Mouse (Mus musculus): ENCODE results near the gene Fads2. TPM values are rescaled to one million over a fixed set of nuclear protein-coding genes. Genes with fewer than 3 reads are reported as not detected.

Fads2 gene
- polyA plus RNA-seq, 1 experiment from 2014 or later: 54.3 TPM

DNA sequence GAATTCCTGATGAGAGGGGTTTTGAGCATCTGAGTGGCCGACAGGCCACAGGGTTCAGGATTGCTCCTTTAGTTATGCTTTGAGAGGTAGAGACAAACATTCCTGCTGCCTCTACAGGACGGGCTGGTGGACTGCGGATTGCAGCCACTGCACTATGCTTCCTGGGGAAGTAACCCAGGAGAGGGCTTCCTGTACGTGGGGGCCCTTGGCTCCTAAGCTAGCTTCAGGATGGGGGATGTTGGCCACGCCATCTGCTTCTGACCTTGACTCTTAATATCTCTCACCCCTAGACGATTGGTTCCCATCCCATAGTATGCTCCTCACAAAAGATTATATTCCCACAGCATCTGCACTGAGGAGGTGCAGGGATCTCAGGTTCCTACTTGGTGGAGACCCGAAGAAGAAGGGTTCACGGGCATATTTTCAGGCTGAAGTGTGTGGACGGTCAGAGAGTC, 78.2 kb downstream of the Fads2 start:
- no peak; the same call in 1 of the 2 replicates for ATAC-seq (replicated peaks; ENCODE audit: low FRiP score)
- Histone ChIP-seq H3K27ac (ENCODE audit: low read depth, low read length) (peak overlapping the region; percentile 67), H3K4me1 (replicated peaks; ENCODE audit: control insufficient read depth, insufficient read depth, low read length) (peaks cover 72% of the 10 kb centered on the region), H3K9ac (ENCODE audit: low read depth, low read length) (no peak overlapping the region), H3K27me3 (replicated peaks; ENCODE audit: control insufficient read depth, insufficient read depth, low read length) (no peaks in the 10 kb centered on the region), H3K4me2 (peak overlapping the region; percentile 21), H3K36me3 (ENCODE audit: control insufficient read depth, insufficient read depth, low read length) (peaks cover 13% of the 10 kb centered on the region), H3K9me3 (ENCODE audit: control insufficient read depth, low read length) (no peaks in the 10 kb centered on the region), H3K4me3 (ENCODE audit: low read depth, low read length) (no peak overlapping the region)
- no peak for DNase-seq (ENCODE audit: low spot score)
- 50% methylated on average over 9 of the region's 9 CpGs for WGBS

DNA sequence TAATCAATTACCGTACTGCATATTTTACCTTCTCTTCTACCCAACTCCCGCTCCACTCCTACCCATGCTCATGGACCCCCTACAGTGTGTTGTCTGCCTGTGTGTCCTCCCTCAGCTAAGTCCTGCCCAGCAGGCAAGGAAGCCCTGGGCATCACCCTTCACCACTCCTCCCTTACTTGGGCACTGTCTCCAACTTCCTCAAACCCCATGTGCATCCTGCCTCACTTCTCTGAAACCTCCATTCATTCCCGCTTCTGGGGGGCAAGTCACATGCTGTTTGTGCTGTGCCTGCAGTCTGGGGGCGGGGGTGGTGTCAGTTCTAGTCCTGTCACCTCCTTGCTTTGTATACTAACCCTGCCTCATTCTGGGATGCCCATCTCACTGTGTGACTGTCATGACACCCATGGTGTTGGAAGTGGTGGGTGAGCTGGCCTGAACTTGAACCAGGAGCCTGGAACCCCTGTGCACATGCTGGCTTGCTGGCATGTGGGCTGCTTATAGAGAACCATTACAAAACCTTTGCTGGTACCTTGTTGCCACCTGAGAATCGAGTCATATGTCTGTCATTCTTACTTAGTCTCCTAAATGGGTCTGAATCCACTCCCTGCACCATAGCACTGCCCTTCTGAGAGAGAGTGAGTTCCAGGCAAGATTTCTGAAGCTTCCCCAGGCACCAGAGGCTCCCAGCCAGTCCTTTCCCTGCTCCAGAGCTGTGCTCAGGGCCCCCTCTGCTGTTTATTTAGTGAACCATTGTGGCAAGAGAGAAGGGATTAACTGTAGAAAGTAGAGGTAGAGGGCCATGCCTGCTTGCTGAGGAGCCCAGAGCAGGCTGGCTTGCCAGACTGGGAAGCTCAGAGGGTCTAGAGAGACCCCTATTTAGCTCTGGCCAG, 78.9 kb downstream of the Fads2 start:
- no peak overlapping the region for H3K9ac ChIP-seq (ENCODE audit: low read depth, low read length)
- ATAC-seq (replicated peaks; ENCODE audit: low FRiP score): no peak

DNA sequence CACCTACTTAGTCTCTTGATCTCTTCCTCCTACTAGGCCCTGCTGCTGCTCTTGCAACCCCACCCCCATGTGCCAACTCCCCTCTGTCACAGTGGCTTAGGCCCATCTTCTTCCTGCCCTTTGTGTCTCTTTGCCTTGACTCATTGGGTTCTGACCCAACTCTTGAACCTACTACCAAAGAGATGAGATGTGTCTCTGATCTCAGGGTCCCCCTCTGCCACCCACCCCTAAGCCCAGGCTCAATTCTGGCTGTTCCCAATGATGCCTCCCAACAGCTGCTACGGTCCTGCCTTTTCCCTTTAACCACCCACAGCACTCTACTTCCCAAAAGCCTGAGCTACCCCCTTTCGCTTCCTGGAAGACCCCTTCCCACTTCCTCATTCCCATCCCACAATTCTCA, 79.6 kb downstream of the Fads2 start:
- H3K4me2 ChIP-seq: no peak overlapping the region
- H3K9me3 ChIP-seq (ENCODE audit: control insufficient read depth, low read length): no peaks in the 10 kb centered on the region
- peaks cover 83% of the 10 kb centered on the region for H3K4me1 ChIP-seq (replicated peaks; ENCODE audit: control insufficient read depth, insufficient read depth, low read length)
- DNase-seq (ENCODE audit: low spot score) (no peak), ATAC-seq (replicated peaks; ENCODE audit: low FRiP score) (no peak)
- H3K9ac ChIP-seq (ENCODE audit: low read depth, low read length): no peak overlapping the region
- H3K4me3 ChIP-seq (ENCODE audit: low read depth, low read length): no peak overlapping the region
- no peaks in the 10 kb centered on the region for H3K27me3 ChIP-seq (replicated peaks; ENCODE audit: control insufficient read depth, insufficient read depth, low read length)
- 83% methylated on average over 2 of the region's 2 CpGs for WGBS
- no peak overlapping the region for H3K27ac ChIP-seq (ENCODE audit: low read depth, low read length)
- no peaks in the 10 kb centered on the region; the same call in 1 of the 2 replicates for H3K36me3 ChIP-seq (ENCODE audit: control insufficient read depth, insufficient read depth, low read length)

More for the DNA sequence above, 78.9 kb downstream of the Fads2 start:
- H3K27ac ChIP-seq (ENCODE audit: low read depth, low read length): peak overlapping the region; percentile 67
- no peak for DNase-seq (ENCODE audit: low spot score)
- H3K4me2 ChIP-seq: peak overlapping the region; percentile 21
- no peaks in the 10 kb centered on the region for H3K9me3 ChIP-seq (ENCODE audit: control insufficient read depth, low read length)
- peaks cover 76% of the 10 kb centered on the region for H3K4me1 ChIP-seq (replicated peaks; ENCODE audit: control insufficient read depth, insufficient read depth, low read length)
- peaks cover 7% of the 10 kb centered on the region for H3K36me3 ChIP-seq (ENCODE audit: control insufficient read depth, insufficient read depth, low read length)
- no peak overlapping the region for H3K4me3 ChIP-seq (ENCODE audit: low read depth, low read length)
- no peaks in the 10 kb centered on the region for H3K27me3 ChIP-seq (replicated peaks; ENCODE audit: control insufficient read depth, insufficient read depth, low read length)
- WGBS: 63% methylated on average over 5 of the region's 5 CpGs

DNA sequence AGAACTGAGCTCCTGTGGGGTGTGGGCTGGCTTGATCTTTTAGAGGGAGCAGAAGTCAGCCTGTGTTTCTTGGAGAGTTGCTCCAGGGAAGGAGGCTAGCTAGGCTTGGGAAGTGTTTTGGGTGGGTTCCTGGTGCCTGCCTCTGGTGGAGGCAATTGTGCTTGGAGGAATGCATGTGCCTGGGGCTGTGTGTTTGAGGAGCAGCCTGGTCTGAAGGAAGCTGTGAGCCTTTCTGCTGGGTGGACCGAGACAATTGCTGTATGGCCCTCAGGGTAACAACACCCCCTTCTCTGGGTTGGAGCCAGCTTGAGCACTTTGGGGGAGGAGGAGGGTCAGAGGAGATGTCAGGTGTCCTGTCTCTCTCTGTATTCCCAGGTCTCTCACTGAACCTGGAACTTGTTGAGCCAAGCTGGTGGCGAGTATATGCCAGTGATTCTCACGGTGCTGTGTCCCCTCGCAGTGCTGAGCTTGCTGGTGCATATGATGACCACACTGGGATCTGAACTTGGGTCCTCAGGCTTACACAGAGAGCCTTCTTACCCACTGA, 82.3 kb downstream of the Fads2 start:
- Histone ChIP-seq H3K36me3 (ENCODE audit: control insufficient read depth, insufficient read depth, low read length) (no peaks in the 10 kb centered on the region), H3K4me2 (peak overlapping the region; percentile 100), H3K27ac (ENCODE audit: low read depth, low read length) (no peak overlapping the region), H3K4me3 (ENCODE audit: low read depth, low read length) (peak overlapping the region; percentile 69), H3K9me3 (ENCODE audit: control insufficient read depth, low read length) (no peaks in the 10 kb centered on the region), H3K4me1 (replicated peaks; ENCODE audit: control insufficient read depth, insufficient read depth, low read length) (peaks cover 82% of the 10 kb centered on the region), H3K27me3 (replicated peaks; ENCODE audit: control insufficient read depth, insufficient read depth, low read length) (no peaks in the 10 kb centered on the region), H3K9ac (ENCODE audit: low read depth, low read length) (peak overlapping the region; percentile 74)
- no peak for ATAC-seq (replicated peaks; ENCODE audit: low FRiP score)
- 78% methylated on average over 4 of the region's 4 CpGs for WGBS
- DNase-seq (ENCODE audit: low spot score): no peak

DNA sequence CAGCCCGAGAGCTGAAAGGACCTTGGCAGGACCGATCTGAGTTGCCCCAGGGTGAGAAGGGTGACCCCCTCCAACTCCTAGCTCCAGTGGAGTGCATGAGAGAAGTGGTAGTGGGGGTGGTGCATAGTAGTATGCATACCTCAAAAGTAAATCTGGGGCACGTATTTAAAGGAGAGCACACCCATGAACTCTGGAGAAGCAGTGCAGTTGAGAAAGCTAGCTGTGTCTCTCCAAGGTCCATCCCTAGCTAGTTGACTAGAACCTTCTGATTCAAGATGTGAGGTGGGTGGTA, 83.1 kb downstream of the Fads2 start:
- H3K9ac ChIP-seq (ENCODE audit: low read depth, low read length): peak overlapping the region; percentile 74
- DNase-seq (ENCODE audit: low spot score) (no peak), ATAC-seq (replicated peaks; ENCODE audit: low FRiP score) (no peak)
- H3K27ac ChIP-seq (ENCODE audit: low read depth, low read length): peak overlapping the region; percentile 75
- peaks cover 82% of the 10 kb centered on the region for H3K4me1 ChIP-seq (replicated peaks; ENCODE audit: control insufficient read depth, insufficient read depth, low read length)
- no peaks in the 10 kb centered on the region for H3K27me3 ChIP-seq (replicated peaks; ENCODE audit: control insufficient read depth, insufficient read depth, low read length)
- peak overlapping the region; percentile 69 for H3K4me3 ChIP-seq (ENCODE audit: low read depth, low read length)
- no peaks in the 10 kb centered on the region for H3K9me3 ChIP-seq (ENCODE audit: control insufficient read depth, low read length)
- no peaks in the 10 kb centered on the region for H3K36me3 ChIP-seq (ENCODE audit: control insufficient read depth, insufficient read depth, low read length)
- WGBS: 0% methylated on average over 3 of the region's 3 CpGs
- H3K4me2 ChIP-seq: peak overlapping the region; percentile 100

DNA sequence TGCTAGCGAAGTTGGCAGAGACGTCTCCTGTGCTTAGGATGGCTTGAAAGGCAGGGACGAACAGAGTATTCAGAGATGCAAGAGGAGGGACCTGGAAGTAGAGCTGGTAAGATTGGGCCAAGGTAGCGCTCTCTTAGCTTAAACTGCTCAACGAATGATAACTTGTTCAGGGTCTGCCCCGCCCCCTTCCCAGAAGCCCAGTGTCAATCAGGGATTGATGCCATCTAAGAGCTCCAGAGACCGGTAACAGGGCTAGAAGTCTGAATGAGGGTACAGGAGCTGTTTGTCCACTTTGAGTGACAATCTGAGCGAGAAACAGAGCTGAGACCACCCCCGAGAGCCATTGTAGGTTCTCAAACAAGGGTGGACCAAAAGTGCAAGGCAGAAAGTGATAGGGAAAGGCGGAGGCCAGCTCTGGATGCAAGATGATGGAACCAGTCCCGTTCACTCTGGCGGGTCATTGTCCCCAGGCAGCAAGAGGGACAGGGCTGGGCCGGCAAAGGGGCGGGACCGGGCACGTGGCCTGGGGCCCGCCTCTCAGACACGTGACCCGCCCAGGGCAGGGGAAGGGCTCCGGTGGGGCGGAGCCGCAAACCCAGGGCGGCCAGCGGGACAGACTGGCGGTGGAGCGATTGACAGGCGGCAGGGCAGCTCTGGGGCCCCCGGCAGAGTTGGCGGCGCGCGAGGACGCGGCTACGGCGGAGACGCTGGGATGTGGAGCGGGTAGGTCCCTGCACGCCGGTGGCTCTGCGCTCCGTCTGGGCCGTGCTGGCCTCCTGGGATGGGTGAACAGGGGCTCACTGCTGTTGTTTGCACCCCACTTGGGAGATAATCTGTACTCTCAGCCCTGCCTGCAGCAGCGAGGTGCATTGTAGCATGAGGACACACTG, 83.7 kb downstream of the Fads2 start:
- Histone ChIP-seq H3K9ac (ENCODE audit: low read depth, low read length) (peak overlapping the region; percentile 74), H3K4me2 (peak overlapping the region; percentile 100), H3K4me3 (ENCODE audit: low read depth, low read length) (peak overlapping the region; percentile 69), H3K9me3 (ENCODE audit: control insufficient read depth, low read length) (no peaks in the 10 kb centered on the region), H3K4me1 (replicated peaks; ENCODE audit: control insufficient read depth, insufficient read depth, low read length) (peaks cover 82% of the 10 kb centered on the region), H3K27ac (ENCODE audit: low read depth, low read length) (peak overlapping the region; percentile 95), H3K27me3 (replicated peaks; ENCODE audit: control insufficient read depth, insufficient read depth, low read length) (no peaks in the 10 kb centered on the region), H3K36me3 (ENCODE audit: control insufficient read depth, insufficient read depth, low read length) (no peaks in the 10 kb centered on the region)
- DNase-seq (ENCODE audit: low spot score): peak; percentile 93
- 6% methylated on average over 44 of the region's 44 CpGs for WGBS
- peak; percentile 86 for ATAC-seq (replicated peaks; ENCODE audit: low FRiP score)

DNA sequence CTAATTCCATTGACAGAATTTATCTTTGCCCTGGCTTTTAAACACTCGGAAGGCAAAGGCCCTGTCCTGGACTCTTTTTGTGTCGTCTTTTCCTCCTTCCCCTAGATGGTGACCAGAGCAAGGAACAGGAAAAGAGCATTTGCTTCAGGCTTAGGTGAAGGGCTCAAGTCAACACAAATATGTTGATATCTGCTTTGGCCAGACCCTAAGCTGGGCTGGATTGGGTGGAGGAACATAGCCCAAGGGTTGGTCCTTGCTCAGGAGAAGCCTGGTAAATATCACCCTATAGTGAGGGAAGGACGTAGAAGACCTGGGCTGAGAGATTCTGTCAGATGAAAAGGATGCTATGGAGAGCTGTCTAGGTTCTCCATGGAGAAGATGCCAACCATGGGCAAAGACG, 85.4 kb downstream of the Fads2 start:
- Histone ChIP-seq H3K27ac (ENCODE audit: low read depth, low read length) (peak overlapping the region; percentile 95), H3K9me3 (ENCODE audit: control insufficient read depth, low read length) (no peaks in the 10 kb centered on the region), H3K4me3 (ENCODE audit: low read depth, low read length) (peak overlapping the region; percentile 69), H3K4me2 (peak overlapping the region; percentile 100), H3K4me1 (replicated peaks; ENCODE audit: control insufficient read depth, insufficient read depth, low read length) (peaks cover 77% of the 10 kb centered on the region), H3K9ac (ENCODE audit: low read depth, low read length) (peak overlapping the region; percentile 74), H3K36me3 (ENCODE audit: control insufficient read depth, insufficient read depth, low read length) (no peaks in the 10 kb centered on the region), H3K27me3 (replicated peaks; ENCODE audit: control insufficient read depth, insufficient read depth, low read length) (no peaks in the 10 kb centered on the region)
- 52% methylated on average over 4 of the region's 4 CpGs for WGBS
- no peak for ATAC-seq (replicated peaks; ENCODE audit: low FRiP score)
- no peak for DNase-seq (ENCODE audit: low spot score)

DNA sequence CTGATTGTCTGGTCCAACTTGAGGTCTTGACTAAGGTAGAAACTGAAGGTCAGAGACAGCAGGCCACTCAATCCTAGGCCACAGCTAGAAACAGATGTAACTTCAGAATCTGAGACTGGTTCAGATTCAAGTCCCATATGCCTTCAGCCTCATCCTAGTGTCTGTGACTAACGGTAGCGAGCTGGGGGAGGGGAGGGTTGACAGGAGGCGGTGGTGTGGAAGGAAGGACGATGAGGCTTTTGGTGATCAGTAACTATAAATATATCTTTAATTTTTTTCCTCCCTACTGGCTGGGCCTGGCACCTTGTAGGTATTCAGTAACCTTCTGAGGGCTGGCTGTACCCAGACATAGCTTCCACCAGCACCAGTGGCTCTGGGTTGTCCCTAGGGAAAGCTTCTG, 86.1 kb downstream of the Fads2 start:
- peak overlapping the region; percentile 69 for H3K4me3 ChIP-seq (ENCODE audit: low read depth, low read length)

More for the DNA sequence above, 86.1 kb downstream of the Fads2 start:
- H3K9me3 ChIP-seq (ENCODE audit: control insufficient read depth, low read length): no peaks in the 10 kb centered on the region
- no peaks in the 10 kb centered on the region for H3K27me3 ChIP-seq (replicated peaks; ENCODE audit: control insufficient read depth, insufficient read depth, low read length)
- no peaks in the 10 kb centered on the region for H3K36me3 ChIP-seq (ENCODE audit: control insufficient read depth, insufficient read depth, low read length)
- no peak for ATAC-seq (replicated peaks; ENCODE audit: low FRiP score)
- 31% methylated on average over 4 of the region's 4 CpGs for WGBS
- H3K4me2 ChIP-seq: peak overlapping the region; percentile 100
- H3K9ac ChIP-seq (ENCODE audit: low read depth, low read length): peak overlapping the region; percentile 74
- DNase-seq (ENCODE audit: low spot score): no peak
- peaks cover 70% of the 10 kb centered on the region for H3K4me1 ChIP-seq (replicated peaks; ENCODE audit: control insufficient read depth, insufficient read depth, low read length)
- H3K27ac ChIP-seq (ENCODE audit: low read depth, low read length): peak overlapping the region; percentile 95
